8 mouse cellular contexts compared by ENCODE assay signal in genomic region chr7:16815351-16815941, GRCm38 (mm10). TPM values are rescaled to one million over a fixed set of nuclear protein-coding genes. Genes with fewer than 3 reads are reported as not detected.
DNase-seq lines count a peak whose midpoint lies in the region; ATAC-seq lines count a peak whose summit lies in the region.

Gene Strn4 (plus strand): TSS chr7:16815889.

- H3K4me2 ChIP-seq in lung, embryonic 16.5 days (ENCODE audit: low read depth, low read length): peak within 1 kb of the TSS; percentile 77
- peak within 1 kb of the TSS; percentile 98 for H3K4me2 ChIP-seq in forebrain, embryonic 11.5 days (ENCODE audit: low read depth, low read length, severe bottlenecking)
- peak within 1 kb of the TSS; percentile 89 for H3K4me2 ChIP-seq in limb, embryonic 12.5 days
- peak within 1 kb of the TSS; percentile 97 for H3K4me2 ChIP-seq in neural tube, embryonic 14.5 days (ENCODE audit: low read depth, low read length)

- 8% methylated on average over 1 of the region's 1 CpGs for WGBS in lung, embryonic 16.5 days
- 13% methylated on average over 1 of the region's 1 CpGs for WGBS in forebrain, embryonic 11.5 days
- WGBS in hindbrain, embryonic 10.5 days: 6% methylated on average over 1 of the region's 1 CpGs
- 7% methylated on average over 1 of the region's 1 CpGs for WGBS in limb, embryonic 12.5 days
- 4% methylated on average over 1 of the region's 1 CpGs for WGBS in neural tube, embryonic 14.5 days

- H3K9me3 ChIP-seq in lung, embryonic 16.5 days (ENCODE audit: control insufficient read depth, low read length): no peaks in the 10 kb centered on the region
- H3K9me3 ChIP-seq in forebrain, embryonic 11.5 days (ENCODE audit: control insufficient read depth, low read length): no peaks in the 10 kb centered on the region
- H3K9me3 ChIP-seq in hindbrain, embryonic 10.5 days: no peaks in the 10 kb centered on the region
- H3K9me3 ChIP-seq in limb, embryonic 12.5 days: no peaks in the 10 kb centered on the region
- H3K9me3 ChIP-seq in neural tube, embryonic 14.5 days (ENCODE audit: control insufficient read depth, low read length): no peaks in the 10 kb centered on the region

- no peak for DNase-seq in lung, postnatal 14 days
- no peak for DNase-seq in adrenal gland, postnatal 4 days (ENCODE audit: low spot score in 2 of 2)
- no peak for DNase-seq in forebrain, embryonic 11.5 days (ENCODE audit: low spot score)
- DNase-seq in hindbrain, embryonic 10.5 days (ENCODE audit: low spot score): peak; percentile 48
- no peak for DNase-seq in T-cell, adult 2 months (ENCODE audit: low spot score)

- peaks cover 3% of the 10 kb centered on the region; the same call in 1 of the 2 replicates for H3K36me3 ChIP-seq in lung, embryonic 16.5 days (ENCODE audit: control insufficient read depth, insufficient read depth, low read length)
- H3K36me3 ChIP-seq in forebrain, embryonic 11.5 days (ENCODE audit: control insufficient read depth, insufficient read depth, low read length): no peaks in the 10 kb centered on the region; the same call in 1 of the 2 replicates
- peaks cover 34% of the 10 kb centered on the region for H3K36me3 ChIP-seq in hindbrain, embryonic 10.5 days
- peaks cover 29% of the 10 kb centered on the region for H3K36me3 ChIP-seq in limb, embryonic 12.5 days
- H3K36me3 ChIP-seq in neural tube, embryonic 14.5 days (ENCODE audit: control insufficient read depth, insufficient read depth, low read length): no peaks in the 10 kb centered on the region

- H3K27me3 ChIP-seq in lung, embryonic 16.5 days (ENCODE audit: control insufficient read depth, insufficient read depth, low read depth, low read length): no peaks in the 10 kb centered on the region; the same call in 1 of the 2 replicates
- peaks cover 26% of the 10 kb centered on the region for H3K27me3 ChIP-seq in forebrain, embryonic 11.5 days (ENCODE audit: control insufficient read depth, insufficient read depth, low read length)
- H3K27me3 ChIP-seq in hindbrain, embryonic 10.5 days (ENCODE audit: insufficient read depth, poor library complexity, severe bottlenecking): peaks cover 35% of the 10 kb centered on the region
- H3K27me3 ChIP-seq in limb, embryonic 12.5 days: peaks cover 24% of the 10 kb centered on the region
- no peaks in the 10 kb centered on the region for H3K27me3 ChIP-seq in neural tube, embryonic 14.5 days (ENCODE audit: control insufficient read depth, insufficient read depth, low read length)

- peak within 1 kb of the TSS; percentile 94 for H3K27ac ChIP-seq in lung, embryonic 16.5 days (ENCODE audit: low read length)
- peak within 1 kb of the TSS; percentile 98 for H3K27ac ChIP-seq in forebrain, embryonic 11.5 days (ENCODE audit: low read depth, low read length)
- peak within 1 kb of the TSS; percentile 100 for H3K27ac ChIP-seq in hindbrain, embryonic 10.5 days
- H3K27ac ChIP-seq in limb, embryonic 12.5 days: peak within 1 kb of the TSS; percentile 99
- peak within 1 kb of the TSS; percentile 100 for H3K27ac ChIP-seq in neural tube, embryonic 14.5 days (ENCODE audit: low read depth, low read length)

- H3K4me3 ChIP-seq in lung, embryonic 16.5 days (ENCODE audit: low read length): peak within 1 kb of the TSS; percentile 82
- H3K4me3 ChIP-seq in forebrain, embryonic 11.5 days (ENCODE audit: low read depth, low read length): peak within 1 kb of the TSS; percentile 97
- peak within 1 kb of the TSS; percentile 97 for H3K4me3 ChIP-seq in hindbrain, embryonic 10.5 days
- peak within 1 kb of the TSS; percentile 96 for H3K4me3 ChIP-seq in limb, embryonic 12.5 days (replicated peaks)
- H3K4me3 ChIP-seq in neural tube, embryonic 14.5 days (ENCODE audit: low read depth, low read length): peak within 1 kb of the TSS; percentile 98

- H3K4me1 ChIP-seq in lung, embryonic 16.5 days (replicated peaks; ENCODE audit: control insufficient read depth, insufficient read depth, low read length): peaks cover 44% of the 10 kb centered on the region
- peaks cover 29% of the 10 kb centered on the region for H3K4me1 ChIP-seq in forebrain, embryonic 11.5 days (replicated peaks; ENCODE audit: control insufficient read depth, insufficient read depth, low read length)
- peaks cover 69% of the 10 kb centered on the region for H3K4me1 ChIP-seq in hindbrain, embryonic 10.5 days (replicated peaks)
- H3K4me1 ChIP-seq in limb, embryonic 12.5 days (replicated peaks): peaks cover 64% of the 10 kb centered on the region
- H3K4me1 ChIP-seq in neural tube, embryonic 14.5 days (ENCODE audit: control insufficient read depth, insufficient read depth, low read length): peaks cover 60% of the 10 kb centered on the region

- peak within 1 kb of the TSS; percentile 99 for H3K9ac ChIP-seq in lung, embryonic 16.5 days (ENCODE audit: low read length)
- H3K9ac ChIP-seq in forebrain, embryonic 11.5 days (ENCODE audit: low read length): peak within 1 kb of the TSS; percentile 99
- peak within 1 kb of the TSS; percentile 99 for H3K9ac ChIP-seq in limb, embryonic 12.5 days (replicated peaks)
- H3K9ac ChIP-seq in neural tube, embryonic 14.5 days (replicated peaks; ENCODE audit: low read depth, low read length): peak within 1 kb of the TSS; percentile 100

- ATAC-seq in lung, embryonic 16.5 days (ENCODE audit: low read depth): 0 out of 2 replicates have a peak, but pooled peaks have one; percentile 2
- ATAC-seq in forebrain, embryonic 11.5 days (replicated peaks; ENCODE audit: low FRiP score): peak; percentile 64
- ATAC-seq in limb, embryonic 12.5 days (ENCODE audit: insufficient number of reproducible peaks, insufficient read depth, low FRiP score, low TSS enrichment, low read depth): peak; percentile 57
- peak; percentile 80 for ATAC-seq in neural tube, embryonic 14.5 days (ENCODE audit: low read depth)

RNA-seq across cellular contexts. Expression of gene Strn4, which starts in this region (rescaled TPM):
- polyA plus RNA-seq in lung, embryonic 16.5 days (2015; fragmentation: Nextera tagmentation; extraction: Ambion mirVana): 87.1 and 92.1 TPM in 2 replicates
- total RNA-seq in adrenal gland, postnatal 4 days (2021): 100 to 1,000 TPM in 1 of 2 experiments, 10 to 100 TPM in 1; 96.9 to 106 TPM
- polyA plus RNA-seq in forebrain, embryonic 11.5 days (2014; fragmentation: Nextera tagmentation; extraction: Ambion mirVana): 137 and 166 TPM in 2 replicates
- 120 and 153 TPM in 2 replicates for polyA plus RNA-seq in hindbrain, embryonic 10.5 days (2016; fragmentation: Nextera tagmentation; extraction: Ambion mirVana)
- polyA plus RNA-seq in limb, embryonic 12.5 days (2016; fragmentation: Nextera tagmentation; extraction: Ambion mirVana): 148 and 155 TPM in 2 replicates
- 191 and 199 TPM in 2 replicates for polyA plus RNA-seq in neural tube, embryonic 14.5 days (2014; fragmentation: Nextera tagmentation; extraction: Ambion mirVana)

Comparison
In these comparisons a context has a peak if more than half of its experiments do, and no peak if none do; other contexts are left out.
1. ATAC-seq: peak in every context shown above with its lines; median percentile 80 in neural tube, embryonic 14.5 days; 64 in forebrain, embryonic 11.5 days; 57 in limb, embryonic 12.5 days; 2 in lung, embryonic 16.5 days.